Mouse (Mus musculus) NIH3T3 (cell line): Measurements from ENCODE around the gene Macrod1.
A peak's percentile ranks its signal among the peaks of the same experiment; 100 is the strongest.

ENCODE experiments used
- DNase-seq: peaks from one replicate; pipeline ENCODE4 v3.0.0-alpha.2; 2012; ENCODE audit warnings: low read depth

Macrod1 gene

GRCm38 (mm10) chr19:7240291-7240690 is 183.7 kb downstream of the Macrod1 start:
- DNase-seq, result peak; percentile 26

GRCm38 (mm10) chr19:7240782-7241690 is 184.4 kb downstream of the Macrod1 start, which contains the start of gene Naa40:
Gene Naa40 (minus strand): TSS chr19:7241183.
- DNase-seq, result peak; percentile 99

- no peak for DNase-seq
Observed at GRCm38 (mm10) chr19:7246021-7246420, 189.4 kb downstream of the Macrod1 start.
